Mouse (Mus musculus) liver, embryonic 14.5 days (tissue): ENCODE results near the gene Rasal1.

Source experiments
- CTCF ChIP-seq: IDR thresholded peaks from 2 replicates; pipeline ENCODE4 v1.5.1; 2016; ENCODE audit warnings: antibody characterized with exemption, low read depth, control low read depth
- EP300 ChIP-seq: IDR thresholded peaks from 2 replicates; pipeline ENCODE4 v1.6.1; 2016; ENCODE audit warnings: antibody characterized with exemption, low read depth

DNA sequence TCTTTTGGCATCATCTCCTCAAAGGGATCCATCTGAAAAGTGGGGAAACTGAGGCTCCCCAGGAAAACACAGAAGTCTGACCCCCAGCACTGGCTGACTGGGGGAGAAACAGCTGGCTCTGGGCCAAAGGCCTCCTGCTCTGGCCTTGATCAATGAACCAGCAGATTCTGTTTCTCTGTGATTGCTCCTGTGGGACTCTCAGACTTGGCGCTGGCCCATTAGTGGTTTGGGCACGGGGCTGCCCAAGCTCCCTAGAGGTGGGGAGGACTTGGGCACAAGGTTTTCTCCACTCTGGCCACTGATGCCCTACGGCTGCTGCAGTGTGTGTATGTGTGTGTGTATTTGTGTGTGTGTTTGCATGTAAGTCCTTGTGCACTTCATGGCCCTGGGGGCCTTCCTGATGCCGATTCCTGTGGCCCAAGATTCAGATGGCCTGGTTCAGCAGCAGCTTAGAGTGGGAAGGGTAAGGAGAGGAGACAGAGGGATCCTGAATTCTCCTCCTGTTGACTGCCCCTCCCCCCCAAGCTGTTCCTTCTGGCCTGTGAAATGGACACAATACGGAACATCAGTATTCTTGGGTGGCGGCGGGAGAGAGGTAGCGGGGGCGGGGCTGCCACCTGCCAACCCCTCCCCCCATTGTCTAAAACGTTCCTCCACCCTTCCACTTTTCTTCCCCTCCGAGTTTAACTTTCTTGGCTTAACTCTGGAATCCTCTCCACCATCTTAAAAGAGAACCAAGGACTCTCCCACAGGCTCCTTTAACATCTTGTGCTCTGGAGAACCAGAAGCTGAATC is 52.6 kb downstream of the Rasal1 start:
- TF ChIP-seq CTCF (no peak), EP300 (no peak)
